Mouse (Mus musculus): ENCODE data around the gene Gm4302. TPM values are rescaled to one million over a fixed set of nuclear protein-coding genes. Genes with fewer than 3 reads are reported as not detected.
"Not testable (repeated sequence)": the region's sequence is repeated elsewhere in the genome, so short reads cannot be mapped to it uniquely, and the experiment has no call there.

Gene Gm4302
- total RNA-seq (2021): not detected

GRCm38 (mm10) chr10:100340536-100340935 is at the start of gene Gm4302:
TSS of gene Gm4302 (plus strand) at chr10:100340836.
- DNase-seq (ENCODE audit: low spot score in 2 of 2); intact Hi-C loops (cut with DNase I): not testable (repeated sequence)

- intact Hi-C loops (cut with DNase I): no loop called here
- DNase-seq (ENCODE audit: low spot score in 2 of 2): no peak
Observed at GRCm38 (mm10) chr10:100296105-100296504, 44.5 kb upstream of the Gm4302 start.

GRCm38 (mm10) chr10:100300106-100300505 is 40.5 kb upstream of the Gm4302 start:
- not testable (repeated sequence) for DNase-seq (ENCODE audit: low spot score in 2 of 2)

GRCm38 (mm10) chr10:100335376-100335775 is 5.3 kb upstream of the Gm4302 start, which contains the start of gene Gm4301:
TSS of gene Gm4301 (plus strand) at chr10:100335676.
- intact Hi-C loops (cut with DNase I); DNase-seq (ENCODE audit: low spot score in 2 of 2): not testable (repeated sequence)

More at GRCm38 (mm10) chr10:100300106-100300505, 40.5 kb upstream of the Gm4302 start:
- intact Hi-C loops (cut with DNase I): not testable (repeated sequence)

GRCm38 (mm10) chr10:100345672-100346071 is 5.0 kb downstream of the Gm4302 start, which contains the start of gene Gm4303:
TSS of gene Gm4303 (plus strand) at chr10:100345972.
- DNase-seq (ENCODE audit: low spot score in 2 of 2); intact Hi-C loops (cut with DNase I): not testable (repeated sequence)

GRCm38 (mm10) chr10:100350793-100351192 is 10.2 kb downstream of the Gm4302 start, which contains the start of gene Gm4305:
TSS of gene Gm4305 (plus strand) at chr10:100351093.
- intact Hi-C loops (cut with DNase I); DNase-seq (ENCODE audit: low spot score in 2 of 2): not testable (repeated sequence)

- intact Hi-C loops (cut with DNase I): not testable (repeated sequence)
- peak; percentile 4 to 6 for DNase-seq (ENCODE audit: low spot score in 2 of 2)
Observed at GRCm38 (mm10) chr10:100356841-100357240, 16.2 kb downstream of the Gm4302 start.

GRCm38 (mm10) chr10:100361038-100361437 is 20.4 kb downstream of the Gm4302 start, which contains the start of gene Gm4307:
TSS of gene Gm4307 (plus strand) at chr10:100361338.
- DNase-seq (ENCODE audit: low spot score in 2 of 2): not testable (repeated sequence)

GRCm38 (mm10) chr10:100382460-100382859 is 41.8 kb downstream of the Gm4302 start, which contains the start of gene Gm4312:
TSS of gene Gm4312 (minus strand) at chr10:100382560.
- intact Hi-C loops (cut with DNase I); DNase-seq (ENCODE audit: low spot score in 2 of 2): not testable (repeated sequence)

More at GRCm38 (mm10) chr10:100361038-100361437, 20.4 kb downstream of the Gm4302 start, which contains the start of gene Gm4307:
- intact Hi-C loops (cut with DNase I): not testable (repeated sequence)

Other genes with a start within 250 kb of the Gm4302 start
- gene Gm4301, start 5.2 kb upstream of the Gm4302 start, total RNA-seq (2021): not detected
- not detected for gene Gm4303, start 5.1 kb downstream of the Gm4302 start, total RNA-seq (2021)
- not detected for gene Gm4305, start 10.3 kb downstream of the Gm4302 start, total RNA-seq (2021)
- gene Gm4307, start 20.5 kb downstream of the Gm4302 start, total RNA-seq (2021): not detected
- not detected for gene Gm4312, start 41.7 kb downstream of the Gm4302 start, total RNA-seq (2021)
- gene Tmtc3, start 146.5 kb downstream of the Gm4302 start, total RNA-seq (2021): 10 to 100 TPM; 11.0 to 14.5 TPM
- gene Cep290, start 146.7 kb downstream of the Gm4302 start, total RNA-seq (2021): 10 to 100 TPM; 14.0 to 16.4 TPM
- 10 to 100 TPM; 19.0 to 20.8 TPM for gene 4930430F08Rik, start 249.6 kb downstream of the Gm4302 start, total RNA-seq (2021)
- not detected for gene 1700017N19Rik, start 249.6 kb downstream of the Gm4302 start, total RNA-seq (2021)

All from left cerebral cortex, postnatal 36 days (tissue).